Mouse (Mus musculus) adrenal gland, adult 2 months (tissue): ENCODE measurements around the gene Ppp1r21. TPM values are rescaled to one million over a fixed set of nuclear protein-coding genes. Genes with fewer than 3 reads are reported as not detected.
A peak's percentile ranks its signal among the peaks of the same experiment; 100 is the strongest.

Experiments
- DNase-seq: peaks from one replicate; pipeline ENCODE4 v3.0.0; 2021
- long read RNA-seq: library from polyadenylated mRNA; stranded (forward); transcript quantifications from one replicate; pipeline ENCODE4 v2.0.0, GENCODE M21; 2021
- polyA plus RNA-seq: library from polyadenylated mRNA; depleted of rRNA; stranded (reverse); fragments of >200 nt; gene quantifications from 2 replicates; pipeline ENCODE4 v1.2.3, GENCODE M21; 2012; rRNA removed
- total RNA-seq, 2 experiments: library from RNA; stranded (reverse); gene quantifications; 2 replicates each; pipeline ENCODE4 v1.2.3; 2021

Gene Ppp1r21
- total RNA-seq, result 10 to 100 TPM; 42.1 to 46.9 TPM
- polyA plus RNA-seq, result 11.7 and 11.9 TPM in 2 replicates
- long read RNA-seq, transcript Ppp1r21-201 (22 exons, 3,141 nt), result major isoform, 16 of 20 reads
- long read RNA-seq, partial matches to known transcripts, result 2 of 20 reads
- long read RNA-seq, other reads (novel, unspliced or antisense), result 2 of 20 reads

DNA sequence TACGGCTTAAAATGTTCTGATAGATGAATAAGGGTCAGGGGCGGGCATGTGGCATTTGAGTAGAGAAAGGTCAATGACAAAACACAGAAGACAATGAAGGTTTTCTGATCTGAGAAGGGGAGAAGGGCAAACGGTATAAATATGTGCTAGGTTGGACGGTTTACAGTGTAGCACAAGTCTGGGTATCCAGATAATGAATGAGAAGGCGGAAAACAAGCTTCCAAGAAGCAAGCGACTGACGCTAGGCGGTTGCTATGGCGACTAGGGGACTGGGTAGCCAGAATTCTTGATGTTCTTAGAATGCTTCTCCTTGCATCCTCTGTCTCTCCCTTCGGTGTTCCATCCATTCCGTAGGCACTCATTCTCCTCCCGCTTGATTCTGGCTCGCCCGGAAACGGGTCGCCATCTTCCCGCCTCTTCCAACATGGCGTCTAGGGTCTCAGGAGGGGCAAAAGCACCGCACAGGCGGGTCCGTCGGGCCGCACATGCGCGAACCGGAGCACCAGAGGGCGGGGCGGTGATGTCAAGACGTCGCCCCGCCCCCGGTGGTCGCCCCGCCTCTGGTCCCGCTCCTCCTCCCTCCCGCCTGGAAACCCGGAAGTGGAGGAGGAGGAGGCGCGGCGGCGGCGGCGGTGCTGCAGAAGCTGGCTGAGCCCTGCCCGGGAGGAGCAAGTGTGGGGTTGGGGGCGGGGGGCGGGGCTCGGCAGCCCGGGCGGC lies at the start of gene Ppp1r21:
TSS of gene Ppp1r21 (plus strand) at position 600 of the 717 bp plus-strand sequence.
- DNase-seq, result peak; percentile 98

DNA sequence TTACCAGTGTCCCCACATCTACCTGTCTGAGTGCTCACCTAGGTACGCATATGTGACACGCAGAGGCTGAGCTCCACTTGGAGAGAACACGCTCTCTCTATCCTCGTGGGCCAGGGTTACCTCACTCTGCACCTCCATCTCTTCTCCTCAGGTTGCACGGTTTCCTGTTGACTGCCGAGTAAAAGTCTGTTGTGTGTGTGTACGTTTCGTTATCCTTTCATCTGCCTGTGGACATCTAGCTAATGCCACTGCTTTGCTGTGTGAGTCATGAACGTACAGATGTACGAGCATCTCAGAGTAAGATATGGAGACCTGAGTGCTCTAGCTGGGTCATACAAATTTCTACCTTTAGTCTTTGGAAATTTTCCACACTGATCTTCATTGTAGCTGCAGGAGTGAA lies 49.5 kb upstream of the Ppp1r21 start:
- no peak for DNase-seq

DNA sequence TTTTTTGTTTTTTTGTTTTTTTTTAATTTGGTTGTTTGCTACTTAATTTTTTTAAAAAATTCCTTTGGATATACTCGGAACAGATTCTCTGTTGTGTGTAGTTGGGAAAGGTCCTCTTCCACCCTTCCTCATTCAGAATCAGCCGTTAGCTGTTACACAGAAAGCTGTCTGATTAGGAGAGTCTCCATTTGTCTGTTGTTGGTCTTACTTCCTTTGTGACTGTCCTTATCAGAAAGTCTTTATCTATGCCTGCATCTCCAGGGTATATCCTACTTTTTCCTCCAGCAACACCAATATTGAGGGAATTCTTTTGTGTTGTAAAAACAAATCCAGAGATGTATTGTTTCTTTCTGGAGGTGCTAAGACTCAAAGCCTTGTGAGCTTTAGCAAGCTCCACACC lies 48.9 kb upstream of the Ppp1r21 start:
- DNase-seq, result no peak

DNA sequence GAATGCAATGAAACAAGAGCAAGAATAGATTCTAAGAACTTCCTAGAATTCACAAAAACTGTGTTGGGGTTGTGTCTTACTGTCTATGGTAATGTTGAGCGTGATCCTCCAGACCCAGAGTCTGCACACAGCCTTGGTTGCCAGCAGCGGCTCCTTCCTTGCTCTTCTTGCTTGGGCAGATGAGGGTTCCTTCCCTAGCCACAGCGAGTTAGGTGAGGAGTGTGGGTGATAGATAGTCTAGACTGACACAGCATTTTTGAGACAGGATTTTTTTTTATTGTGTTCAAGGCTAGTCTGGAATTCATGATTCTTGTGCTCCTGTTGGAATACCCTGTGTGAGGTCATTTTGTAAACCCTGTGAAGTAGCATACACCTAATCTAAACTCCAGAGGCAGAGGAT lies 48.3 kb upstream of the Ppp1r21 start:
- DNase-seq, result no peak

DNA sequence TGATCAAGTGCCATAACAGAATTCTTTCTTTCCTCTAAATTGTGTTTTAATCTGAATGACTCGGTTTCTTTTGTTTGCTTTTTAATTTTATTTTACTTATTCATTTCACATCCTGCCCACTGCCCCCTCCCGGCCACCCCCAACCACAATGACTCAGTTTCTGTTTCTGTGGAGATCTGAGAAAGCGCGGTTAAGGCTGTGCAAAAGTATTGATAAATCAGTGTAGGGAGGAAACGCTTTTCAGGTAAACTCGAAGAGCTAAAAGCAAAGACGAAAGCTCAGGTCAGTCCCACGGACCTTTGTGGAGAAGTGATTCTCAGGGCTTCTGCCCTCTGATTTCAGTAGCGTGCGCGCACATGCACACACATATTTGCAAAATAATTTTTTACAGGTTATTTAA lies 45.4 kb upstream of the Ppp1r21 start:
- no peak for DNase-seq

DNA sequence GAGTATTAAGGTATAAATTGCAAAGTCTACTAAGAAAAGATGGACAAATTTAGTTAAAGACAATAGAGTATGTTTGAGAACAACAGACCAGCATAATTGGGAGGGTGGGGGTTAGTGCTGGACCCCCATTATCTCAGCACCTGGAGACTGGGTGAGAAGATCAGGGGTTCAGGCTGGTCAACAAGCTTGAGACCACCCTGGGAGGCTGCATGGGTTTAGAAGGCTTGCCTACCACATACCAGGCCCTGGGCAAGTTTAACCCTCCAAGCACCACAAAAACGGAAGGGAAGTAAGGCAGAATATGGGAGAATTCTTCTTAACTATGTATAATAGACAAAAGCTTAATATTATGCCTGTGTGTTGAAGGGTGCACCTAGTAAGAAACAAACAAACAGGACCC lies 45.0 kb upstream of the Ppp1r21 start:
- no peak for DNase-seq

DNA sequence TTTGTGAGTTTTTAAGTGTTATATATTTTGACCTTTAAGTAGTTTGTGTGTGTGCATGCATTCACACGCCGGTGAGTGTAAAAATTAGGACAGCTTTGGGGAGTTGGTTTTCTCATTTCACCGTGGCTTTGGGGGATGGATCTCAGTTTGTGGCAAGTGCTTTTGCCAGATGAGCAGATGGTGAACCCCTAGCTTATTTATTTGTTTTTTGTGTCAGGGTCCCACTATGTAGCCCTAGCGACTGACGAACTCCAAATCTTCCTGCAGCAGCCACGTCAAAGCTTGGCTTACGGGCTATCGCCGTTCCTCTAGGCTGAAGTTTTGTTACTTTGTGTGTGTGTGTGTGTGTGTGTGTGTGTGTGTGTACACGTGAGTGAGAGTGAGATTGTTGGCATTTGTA lies 39.4 kb upstream of the Ppp1r21 start:
- no peak for DNase-seq

DNA sequence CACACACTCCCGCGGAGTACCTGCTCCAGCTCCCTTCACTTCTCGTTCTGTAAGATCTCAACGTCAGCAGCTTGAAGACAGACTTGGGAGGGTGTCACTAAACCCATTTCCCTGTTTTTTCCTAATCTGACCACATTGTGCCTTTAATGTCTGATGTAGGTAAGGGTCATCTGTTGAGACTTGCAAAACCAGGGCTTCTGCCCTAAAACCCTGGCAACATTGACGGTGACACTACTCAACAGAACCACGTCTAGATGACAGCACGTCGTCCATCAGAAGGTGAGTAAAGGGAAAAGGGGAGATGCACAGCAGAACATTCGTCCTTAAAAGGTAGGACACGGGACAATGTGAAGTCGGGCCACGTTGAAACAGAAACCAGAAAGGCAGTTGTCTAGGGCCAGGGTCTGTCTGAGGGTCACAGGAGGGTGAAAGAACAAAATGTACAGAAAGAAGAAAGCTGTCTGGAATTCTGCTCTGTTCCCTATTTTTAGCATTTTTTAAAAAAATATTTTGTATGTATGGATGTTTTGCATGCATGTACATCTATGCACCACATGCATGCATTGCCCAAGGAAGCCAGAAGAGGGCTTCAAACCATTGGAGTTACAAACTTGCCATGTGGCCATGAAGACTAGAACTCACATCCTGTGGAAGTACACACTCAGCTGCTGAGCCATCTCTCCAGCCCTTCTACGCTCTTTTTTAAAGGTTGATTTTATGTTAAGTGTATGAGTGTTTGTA lies 38.4 kb upstream of the Ppp1r21 start:
- no peak for DNase-seq

DNA sequence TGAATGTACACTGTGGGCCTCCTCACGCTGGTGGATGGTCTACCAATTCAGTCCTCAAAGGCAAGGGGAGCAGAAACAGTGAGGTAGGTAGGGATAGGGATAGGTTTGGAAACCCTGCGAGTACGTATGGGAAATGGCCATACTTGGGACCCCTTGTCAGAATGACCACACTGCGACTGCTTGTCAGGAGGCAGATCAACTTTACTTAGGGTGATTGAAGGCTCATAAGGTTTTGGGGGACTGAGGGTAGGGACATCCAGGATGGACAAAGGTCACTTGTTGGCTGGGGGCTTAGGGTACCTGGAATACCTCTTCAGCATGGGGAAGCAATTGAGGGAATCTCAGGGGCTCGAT lies 37.8 kb upstream of the Ppp1r21 start:
- DNase-seq, result no peak

DNA sequence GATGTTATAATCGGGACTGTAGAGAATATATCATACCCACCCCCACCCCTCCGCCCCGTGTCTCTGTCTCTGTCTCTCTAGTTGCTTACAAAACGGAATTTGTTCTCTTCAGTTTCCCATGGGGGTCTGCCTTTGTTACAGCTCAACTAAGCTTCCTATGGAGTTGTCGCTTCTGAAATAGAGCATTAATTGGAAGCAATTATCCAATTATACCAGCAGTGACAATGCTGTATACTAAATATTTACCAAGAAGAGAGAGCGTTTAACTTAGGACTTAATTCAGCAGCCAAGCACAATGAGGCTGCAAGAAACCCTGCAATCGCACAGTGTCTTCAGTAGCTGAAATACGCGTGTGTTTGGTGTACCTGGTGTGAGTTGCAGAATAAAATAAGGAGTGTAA lies 36.4 kb upstream of the Ppp1r21 start:
- no peak for DNase-seq

DNA sequence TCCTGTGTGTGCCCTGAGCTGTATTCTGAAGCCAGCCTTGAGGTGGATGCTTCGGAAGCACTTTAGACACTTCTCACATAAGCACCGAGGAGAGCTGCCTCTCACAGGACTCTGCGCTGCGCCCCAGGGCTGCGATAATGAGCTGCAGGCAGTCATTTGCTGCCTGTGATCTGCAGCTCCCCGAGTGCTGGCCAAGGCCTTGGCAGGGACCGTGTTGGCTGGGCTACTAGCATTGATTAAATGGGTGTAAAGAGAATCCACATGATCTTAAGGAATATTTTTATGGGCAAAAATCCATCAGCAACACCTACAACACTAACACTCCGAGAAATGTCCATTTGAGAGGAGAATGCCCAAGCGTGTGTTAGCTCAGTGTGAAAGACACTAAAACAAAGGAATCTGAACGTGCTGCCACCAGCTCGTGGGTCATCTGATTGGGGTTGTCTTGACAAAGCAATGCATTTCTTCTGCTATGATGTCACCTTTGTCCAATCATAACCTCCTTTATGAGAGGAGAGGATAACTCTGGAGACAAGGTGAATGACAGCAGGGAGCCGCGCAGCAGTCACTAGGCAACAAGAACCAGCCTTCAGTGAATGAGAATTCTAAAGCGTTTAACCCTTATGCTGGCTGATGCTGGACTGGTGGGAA lies 35.7 kb upstream of the Ppp1r21 start:
- DNase-seq, result no peak

DNA sequence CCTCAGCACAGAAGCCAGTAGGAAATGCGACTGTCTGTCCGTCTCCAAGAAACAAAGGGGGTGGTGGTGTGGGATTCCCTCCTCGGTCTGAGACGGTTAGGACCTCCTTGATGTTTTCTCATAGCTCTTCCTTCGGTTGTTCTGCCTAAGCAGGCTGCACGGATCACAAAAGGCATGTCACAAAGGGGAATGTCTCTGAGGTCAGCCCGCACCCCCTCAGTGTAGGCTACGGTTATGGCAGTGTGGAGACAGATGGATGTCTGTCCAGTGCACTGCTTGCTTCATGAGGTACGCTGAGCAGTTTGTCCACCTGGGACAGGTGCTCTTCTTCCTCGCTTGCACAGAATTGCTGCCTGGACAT lies 35.2 kb upstream of the Ppp1r21 start:
- no peak for DNase-seq

DNA sequence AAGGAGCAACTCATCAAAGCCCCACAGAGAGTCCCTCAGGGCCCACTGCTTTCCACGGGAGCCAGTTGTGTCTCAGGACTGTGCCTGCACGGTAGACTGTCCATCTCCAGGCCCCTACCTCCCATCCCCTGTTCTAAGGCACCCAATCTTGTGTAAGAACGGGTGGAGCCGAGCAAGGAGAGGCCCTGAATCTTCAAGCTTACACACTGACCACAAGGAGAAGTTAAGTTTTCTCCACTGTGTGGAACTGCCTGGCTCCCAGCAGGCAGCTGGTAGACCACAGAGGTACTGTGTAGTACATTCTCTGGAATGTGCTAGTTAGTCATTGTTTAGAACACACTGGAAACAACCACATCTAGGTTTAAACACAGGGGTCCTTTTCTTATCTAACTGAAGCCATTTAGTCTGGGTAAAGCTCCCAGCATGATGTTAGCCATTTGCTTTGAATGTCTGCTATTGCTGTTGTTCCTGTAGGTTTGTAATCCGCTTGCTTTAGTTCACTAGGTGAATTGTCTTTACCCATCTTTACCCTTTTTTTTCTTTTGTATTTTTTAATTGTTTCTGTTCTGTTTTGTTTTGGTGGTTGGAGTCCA lies 31.7 kb upstream of the Ppp1r21 start:
- no peak for DNase-seq

DNA sequence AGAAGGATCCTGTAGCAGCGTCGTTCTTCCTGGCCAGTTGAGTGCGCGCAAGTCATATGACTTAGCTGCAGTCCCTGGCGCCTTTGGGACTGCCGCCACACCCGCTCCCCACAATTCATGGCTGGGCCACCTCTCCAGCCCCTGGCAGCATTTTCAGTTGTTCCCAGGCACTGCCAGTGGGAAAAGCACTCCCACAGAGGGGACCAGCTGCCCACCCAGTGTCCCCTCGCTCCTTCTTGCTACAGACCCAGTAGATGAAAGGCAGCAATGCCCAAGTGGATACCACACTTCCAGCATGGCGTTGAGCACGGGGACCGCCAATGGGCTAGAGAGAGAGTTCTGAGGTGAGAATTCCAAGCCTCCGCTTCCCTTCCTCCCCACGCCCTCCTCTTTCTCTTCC lies 25.9 kb upstream of the Ppp1r21 start:
- no peak for DNase-seq

DNA sequence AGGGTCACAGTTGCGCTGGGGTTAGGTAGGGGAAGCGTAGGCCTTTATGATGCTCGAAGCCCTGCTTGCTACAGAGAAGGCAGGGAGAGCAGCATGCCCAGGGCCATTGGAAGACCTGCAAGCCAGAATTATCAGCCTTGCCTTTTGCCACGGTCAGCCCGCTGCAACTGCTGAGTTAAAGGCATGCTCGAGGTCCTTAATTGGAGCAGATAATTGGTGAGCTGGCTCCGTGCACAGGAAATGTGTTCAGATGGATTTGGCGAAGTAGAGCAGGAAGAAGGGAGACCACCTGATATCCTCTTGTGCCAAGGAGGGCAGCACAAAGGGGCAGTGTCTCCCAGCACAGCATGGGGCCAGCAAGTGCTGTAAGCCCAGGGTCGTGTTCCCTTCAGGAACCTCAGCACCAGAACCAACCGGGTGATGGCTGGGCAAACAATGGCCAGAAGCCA lies 24.6 kb upstream of the Ppp1r21 start:
- no peak for DNase-seq

DNA sequence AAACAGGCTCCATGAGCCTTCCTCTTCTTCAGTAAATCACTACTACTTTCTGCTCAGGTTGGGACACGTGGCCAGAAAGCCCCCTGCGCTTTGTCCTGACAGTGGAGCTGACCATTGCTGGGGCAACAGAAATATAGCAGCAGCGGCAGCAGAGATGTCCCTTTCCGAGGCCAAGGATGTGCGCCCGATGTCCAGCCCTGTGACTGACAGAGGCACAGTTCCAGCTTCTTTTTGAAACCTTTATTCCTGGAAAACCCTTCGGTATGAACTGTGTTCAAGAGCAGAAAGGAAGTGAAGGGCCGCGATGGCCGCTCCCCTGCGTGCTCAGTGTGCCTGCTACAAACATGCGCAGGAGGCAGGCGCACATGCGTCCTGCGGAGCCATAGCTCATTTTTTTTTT lies 24.0 kb upstream of the Ppp1r21 start:
- no peak for DNase-seq

DNA sequence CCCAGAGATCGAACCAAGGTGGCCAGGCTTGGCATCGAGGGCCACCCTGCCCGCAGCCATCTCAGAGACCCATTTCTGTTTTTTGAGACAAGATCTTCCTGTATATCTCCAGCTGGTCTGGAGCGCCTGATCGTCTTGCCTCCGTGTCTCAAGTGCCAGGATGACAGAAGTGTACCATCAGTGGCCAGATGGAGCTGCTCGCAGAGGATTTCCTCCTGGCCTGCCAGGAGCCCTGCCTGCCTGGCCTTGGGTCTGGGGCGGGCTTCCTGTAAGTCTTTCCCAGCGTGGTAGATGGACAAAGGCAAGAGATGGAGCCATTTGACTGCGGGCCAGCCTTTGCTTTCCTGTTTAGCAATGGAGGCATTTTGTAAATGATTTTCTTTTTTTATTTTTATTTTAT lies 22.5 kb upstream of the Ppp1r21 start:
- DNase-seq, result peak; percentile 24

DNA sequence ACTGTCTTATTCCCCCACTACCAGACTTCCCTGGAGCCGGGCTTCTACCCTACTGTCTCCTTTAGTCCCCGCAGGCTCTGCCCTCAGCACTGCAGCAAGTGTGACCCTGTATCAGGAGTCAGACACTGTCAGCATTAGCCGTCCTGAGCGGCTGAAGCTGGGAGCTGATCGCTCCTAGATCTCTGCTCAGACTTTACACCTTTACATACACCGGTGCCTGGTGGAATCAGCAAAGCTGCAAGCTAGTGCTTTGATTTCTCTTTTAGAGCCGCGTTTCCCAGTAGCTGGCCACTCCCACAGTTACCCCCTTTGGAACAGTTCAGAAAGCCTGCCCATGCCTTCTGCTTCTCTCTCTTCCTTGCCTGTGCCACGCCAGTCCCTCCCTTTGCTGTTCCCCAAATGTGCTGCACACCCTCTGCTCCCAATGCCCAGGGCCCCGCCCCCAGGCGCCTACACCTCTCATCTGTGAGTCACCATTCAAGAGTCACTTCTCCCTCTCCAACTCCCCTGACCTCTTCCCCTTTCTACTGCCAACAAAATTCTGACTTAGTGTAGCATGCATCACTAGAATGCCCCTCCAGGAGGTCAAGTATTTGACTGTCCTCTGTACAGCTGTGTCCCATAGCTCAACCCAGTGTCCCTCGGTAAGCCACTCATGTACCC lies 20.9 kb upstream of the Ppp1r21 start:
- DNase-seq, result peak; percentile 93

DNA sequence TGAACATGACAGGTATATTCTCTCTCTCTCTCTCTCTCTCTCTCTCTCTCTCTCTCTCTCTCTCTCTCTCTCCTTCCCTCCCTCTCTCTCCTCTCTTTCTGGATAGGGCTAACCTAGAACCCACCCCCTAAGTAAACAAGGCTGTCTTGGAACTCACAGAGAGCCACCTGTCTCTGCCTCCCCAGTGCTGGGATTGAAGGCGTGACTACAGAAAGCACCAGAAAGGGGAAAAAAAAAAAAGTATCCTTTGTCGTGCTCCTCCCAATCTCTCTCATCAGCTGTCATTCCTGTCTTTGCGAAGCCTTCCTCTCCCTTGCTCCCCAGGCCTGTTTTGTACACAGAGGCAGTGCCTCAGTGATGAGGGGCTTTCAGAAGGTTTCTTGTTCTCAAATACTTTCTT lies 19.9 kb upstream of the Ppp1r21 start:
- DNase-seq, result no peak

DNA sequence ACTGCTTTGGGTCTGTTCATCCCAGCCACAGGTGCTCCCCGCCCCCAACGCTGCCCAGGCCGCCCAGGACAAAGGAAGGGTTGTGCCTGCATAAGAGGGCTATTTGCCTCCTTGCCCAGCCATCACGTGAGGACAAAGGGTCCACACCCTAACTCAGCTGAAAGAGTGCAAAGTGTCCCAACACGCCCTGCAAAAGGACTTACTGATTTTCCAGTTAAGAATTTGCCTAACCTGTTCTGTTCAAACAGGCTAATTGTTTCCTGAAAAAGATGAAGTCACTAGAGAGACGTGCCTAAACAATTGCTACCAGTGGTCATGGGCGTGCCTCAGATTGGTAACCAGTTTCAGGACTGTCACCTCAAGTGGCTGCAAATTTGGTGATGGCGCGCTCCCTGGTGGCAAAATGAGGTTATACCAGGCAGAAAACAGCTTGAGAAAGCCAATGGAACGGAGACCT lies 18.8 kb upstream of the Ppp1r21 start:
- peak; percentile 86 for DNase-seq

DNA sequence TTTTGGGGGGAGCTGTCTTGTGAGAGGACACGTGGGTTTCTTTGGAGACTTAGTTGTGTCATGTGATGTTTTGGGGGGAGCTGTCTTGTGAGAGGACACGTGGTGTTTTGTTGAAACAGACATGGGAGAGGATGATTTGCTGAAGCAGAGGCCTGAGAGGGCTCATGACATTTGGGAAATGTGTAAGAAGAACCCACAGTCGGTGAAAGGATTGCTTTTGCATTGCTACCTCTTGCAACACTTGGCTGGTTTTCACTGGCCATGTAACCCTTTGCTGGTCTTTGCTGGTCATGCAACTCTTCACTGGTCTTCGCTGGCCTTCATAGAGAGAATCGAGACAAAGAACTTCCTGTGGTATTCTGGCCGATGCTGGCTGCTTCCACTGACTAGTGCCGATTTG lies 13.4 kb upstream of the Ppp1r21 start:
- no peak for DNase-seq

DNA sequence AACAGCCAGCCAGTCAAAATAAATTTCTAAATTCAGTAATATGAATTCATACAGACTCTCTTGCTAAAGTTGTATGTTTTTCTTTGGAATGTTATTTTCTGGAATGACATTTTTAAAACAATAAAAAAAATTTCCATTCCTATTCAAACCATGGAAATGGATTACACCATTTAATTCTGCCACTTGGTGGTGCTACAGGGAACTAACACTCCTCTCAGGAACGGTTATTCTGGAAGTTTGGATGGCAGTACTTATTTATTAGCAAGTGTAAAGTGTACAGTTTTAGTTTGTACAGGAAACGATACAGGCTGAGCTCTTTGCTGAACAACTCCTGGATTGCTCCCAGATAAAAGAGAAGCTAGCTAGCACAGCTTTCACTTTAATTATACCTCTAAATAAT lies 2.1 kb upstream of the Ppp1r21 start:
- DNase-seq, result no peak
